Mouse (Mus musculus) neural tube, embryonic 11.5 days (tissue): Measurements from ENCODE around the gene Galc. TPM values are rescaled to one million over a fixed set of nuclear protein-coding genes. Genes with fewer than 3 reads are reported as not detected.

Source experiments
- ATAC-seq: fragments of 200-750 bp; cut with Nextera tagmentation; 2 replicates; pipeline ENCODE4 v1.8.0; 2017; ENCODE audit warnings: moderate number of reproducible peaks, mild to moderate bottlenecking, moderate TSS enrichment, moderate library complexity; ENCODE audit not compliant: insufficient read depth, low FRiP score, low TSS enrichment
- DNase-seq: peaks from one replicate; pipeline ENCODE4 v3.0.0-alpha.2; 2015; ENCODE audit warnings: low spot score
- H3K27ac ChIP-seq: fragments of 300-500 bp; sonication (generic); 2 replicates; pipeline ENCODE4 v1.5.1; 2014; ENCODE audit warnings: low read depth, mild to moderate bottlenecking, low read length
- H3K27me3 ChIP-seq: fragments of 300-500 bp; sonication (generic); 2 replicates; pipeline ENCODE4 v1.6.1; 2014; ENCODE audit warnings: mild to moderate bottlenecking, low read length, mixed read lengths; ENCODE audit not compliant: control insufficient read depth, insufficient read depth
- H3K36me3 ChIP-seq: fragments of 300-500 bp; sonication (generic); 2 replicates; pipeline ENCODE4 v1.6.1; 2014; ENCODE audit warnings: mild to moderate bottlenecking, low read length, moderate library complexity, mixed read lengths; ENCODE audit not compliant: control insufficient read depth, insufficient read depth
- H3K4me1 ChIP-seq: fragments of 300-500 bp; sonication (generic); 2 replicates; pipeline ENCODE4 v1.6.1; 2014; ENCODE audit warnings: low read length, mixed read lengths; ENCODE audit not compliant: control insufficient read depth, insufficient read depth
- H3K4me2 ChIP-seq: fragments of 300-500 bp; sonication (generic); 2 replicates; pipeline ENCODE4 v1.6.1; 2014; ENCODE audit warnings: low read depth, mild to moderate bottlenecking, moderate library complexity
- H3K4me3 ChIP-seq: fragments of 300-500 bp; sonication (generic); 2 replicates; pipeline ENCODE4 v1.5.1; 2014; ENCODE audit warnings: low read depth, low read length
- H3K9ac ChIP-seq: fragments of 300-500 bp; sonication (generic); 2 replicates; pipeline ENCODE4 v1.6.1; 2014; ENCODE audit warnings: mild to moderate bottlenecking, low read length
- H3K9me3 ChIP-seq: fragments of 300-500 bp; sonication (generic); 2 replicates; pipeline ENCODE4 v1.6.1; 2016; ENCODE audit warnings: low read length; ENCODE audit not compliant: control insufficient read depth
- WGBS: fragments of 180-500 bp; shearing (Covaris S2); extraction: QIAGEN DNeasy Blood & Tissue Kit; methylation state at CpG from one replicate; pipeline ENCODE4 v1.1.7; 2014; 5-methylcytosine and 5-hydroxymethylcytosine counted together
- polyA plus RNA-seq: library from polyadenylated mRNA; unstranded; fragments of >200 nt; fragmentation: Nextera tagmentation; extraction: Ambion mirVana; gene quantifications from 2 replicates; pipeline ENCODE4 v1.2.1, GENCODE M21; 2014

Galc gene
- polyA plus RNA-seq, 1 experiment from 2014 or later: 15.0 TPM

GRCm38 (mm10) chr12:98282776-98283486 is 23.7 kb upstream of the Galc start:
- Histone ChIP-seq H3K36me3 (no peaks in the 10 kb centered on the region), H3K9me3 (no peaks in the 10 kb centered on the region), H3K27me3 (no peaks in the 10 kb centered on the region), H3K9ac (no peak overlapping the region), H3K27ac (no peak overlapping the region), H3K4me1 (no peaks in the 10 kb centered on the region), H3K4me2 (no peak overlapping the region), H3K4me3 (no peak overlapping the region)
- no peak for DNase-seq
- no peak for ATAC-seq
- 87% methylated on average over 14 of the region's 14 CpGs for WGBS

- Histone ChIP-seq H3K9ac (no peak overlapping the region), H3K9me3 (no peaks in the 10 kb centered on the region), H3K4me1 (no peaks in the 10 kb centered on the region), H3K27me3 (no peaks in the 10 kb centered on the region), H3K4me2 (no peak overlapping the region), H3K27ac (no peak overlapping the region), H3K36me3 (no peaks in the 10 kb centered on the region), H3K4me3 (no peak overlapping the region)
- DNase-seq: no peak
- no peak for ATAC-seq
- 79% methylated on average over 8 of the region's 8 CpGs for WGBS
Observed at GRCm38 (mm10) chr12:98280996-98281395, 21.7 kb upstream of the Galc start.

GRCm38 (mm10) chr12:98280530-98280929 is 21.3 kb upstream of the Galc start:
- Histone ChIP-seq H3K36me3 (no peaks in the 10 kb centered on the region), H3K4me1 (no peaks in the 10 kb centered on the region), H3K9ac (no peak overlapping the region), H3K27me3 (no peaks in the 10 kb centered on the region), H3K27ac (no peak overlapping the region), H3K9me3 (no peaks in the 10 kb centered on the region), H3K4me3 (no peak overlapping the region), H3K4me2 (no peak overlapping the region)
- ATAC-seq (no peak), DNase-seq (peak; percentile 66)
- 33% methylated on average over 5 of the region's 5 CpGs for WGBS

GRCm38 (mm10) chr12:98272433-98272832 is 13.2 kb upstream of the Galc start:
- WGBS: 73% methylated on average over 7 of the region's 7 CpGs
- no peak overlapping the region for H3K4me2 ChIP-seq
- no peak overlapping the region for H3K4me3 ChIP-seq
- no peak overlapping the region for H3K9ac ChIP-seq
- H3K36me3 ChIP-seq: no peaks in the 10 kb centered on the region
- no peaks in the 10 kb centered on the region for H3K9me3 ChIP-seq
- no peak for DNase-seq
- ATAC-seq: no peak
- no peaks in the 10 kb centered on the region for H3K4me1 ChIP-seq
- H3K27ac ChIP-seq: no peak overlapping the region
- H3K27me3 ChIP-seq: no peaks in the 10 kb centered on the region

- no peak overlapping the region for H3K9ac ChIP-seq
- no peak overlapping the region for H3K27ac ChIP-seq
- WGBS: 58% methylated on average over 12 of the region's 12 CpGs
- DNase-seq: no peak
- H3K9me3 ChIP-seq: no peaks in the 10 kb centered on the region
- H3K4me2 ChIP-seq: no peak overlapping the region
- H3K27me3 ChIP-seq: no peaks in the 10 kb centered on the region
- ATAC-seq: no peak
- H3K36me3 ChIP-seq: no peaks in the 10 kb centered on the region
- H3K4me1 ChIP-seq: no peaks in the 10 kb centered on the region
- H3K4me3 ChIP-seq: no peak overlapping the region
Observed at GRCm38 (mm10) chr12:98270810-98271566, 11.7 kb upstream of the Galc start.

- 78% methylated on average over 17 of the region's 17 CpGs for WGBS
- no peak overlapping the region for H3K4me2 ChIP-seq
- no peaks in the 10 kb centered on the region for H3K27me3 ChIP-seq
- H3K9ac ChIP-seq: no peak overlapping the region
- H3K4me1 ChIP-seq: no peaks in the 10 kb centered on the region
- H3K4me3 ChIP-seq: no peak overlapping the region
- no peaks in the 10 kb centered on the region for H3K36me3 ChIP-seq
- H3K9me3 ChIP-seq: no peaks in the 10 kb centered on the region
- no peak for ATAC-seq
- DNase-seq: no peak
- H3K27ac ChIP-seq: no peak overlapping the region
Observed at GRCm38 (mm10) chr12:98269791-98270745, 10.8 kb upstream of the Galc start.

GRCm38 (mm10) chr12:98268441-98269369 is 9.4 kb upstream of the Galc start, which contains the start of gene Gpr65:
TSS of gene Gpr65 (plus strand) at chr12:98268635.
- no peak within 1 kb of the TSS for H3K9ac ChIP-seq
- no peak for ATAC-seq

GRCm38 (mm10) chr12:98265697-98266096 is 6.4 kb upstream of the Galc start:
- H3K4me2 ChIP-seq: no peak overlapping the region
- H3K4me1 ChIP-seq: no peaks in the 10 kb centered on the region
- DNase-seq: no peak
- no peak for ATAC-seq
- 92% methylated on average over 9 of the region's 9 CpGs for WGBS
- no peak overlapping the region for H3K4me3 ChIP-seq
- H3K9ac ChIP-seq: no peak overlapping the region
- no peaks in the 10 kb centered on the region for H3K36me3 ChIP-seq
- H3K9me3 ChIP-seq: no peaks in the 10 kb centered on the region
- H3K27me3 ChIP-seq: no peaks in the 10 kb centered on the region
- H3K27ac ChIP-seq: no peak overlapping the region

More at GRCm38 (mm10) chr12:98268441-98269369, 9.4 kb upstream of the Galc start, which contains the start of gene Gpr65:
- no peak within 1 kb of the TSS for H3K27ac ChIP-seq
- no peak within 1 kb of the TSS for H3K4me3 ChIP-seq
- no peak within 1 kb of the TSS for H3K4me2 ChIP-seq
- no peaks in the 10 kb centered on the region for H3K27me3 ChIP-seq
- H3K4me1 ChIP-seq: no peaks in the 10 kb centered on the region
- WGBS: 92% methylated on average over 13 of the region's 13 CpGs
- H3K9me3 ChIP-seq: no peaks in the 10 kb centered on the region
- no peak for DNase-seq
- no peaks in the 10 kb centered on the region for H3K36me3 ChIP-seq
